Mouse (Mus musculus) midbrain, postnatal 0 days (tissue): ENCODE results near the gene Vezf1. TPM values are rescaled to one million over a fixed set of nuclear protein-coding genes. Genes with fewer than 3 reads are reported as not detected.

Experiments
- ATAC-seq: fragments of 200-750 bp; cut with Nextera tagmentation; 2 replicates; pipeline ENCODE4 v1.8.0; 2017; ENCODE audit warnings: moderate number of reproducible peaks, mild to moderate bottlenecking, moderate TSS enrichment, moderate library complexity; ENCODE audit not compliant: low FRiP score
- DNase-seq: peaks from one replicate; pipeline ENCODE4 v3.0.0-alpha.2; 2015; ENCODE audit warnings: low spot score
- H3K27ac ChIP-seq: fragments of 300-500 bp; sonication (generic); 2 replicates; pipeline ENCODE4 v1.5.1; 2014; ENCODE audit warnings: low read depth, mild to moderate bottlenecking, low read length, mixed read lengths
- H3K27me3 ChIP-seq: fragments of 300-500 bp; sonication (generic); 2 replicates; pipeline ENCODE4 v1.6.1; 2014; ENCODE audit warnings: low read length, control low read depth, mixed read lengths; ENCODE audit not compliant: insufficient read depth
- H3K36me3 ChIP-seq: fragments of 300-500 bp; sonication (generic); 2 replicates; pipeline ENCODE4 v1.6.1; 2014; ENCODE audit warnings: low read length, control low read depth, mixed read lengths; ENCODE audit not compliant: insufficient read depth
- H3K4me1 ChIP-seq: fragments of 300-500 bp; sonication (generic); 2 replicates; pipeline ENCODE4 v1.6.1; 2014; ENCODE audit warnings: mild to moderate bottlenecking, control low read depth, antibody characterized with exemption, low read length, mixed read lengths; ENCODE audit not compliant: insufficient read depth
- H3K4me2 ChIP-seq: fragments of 300-500 bp; sonication (generic); 2 replicates; pipeline ENCODE4 v1.6.1; 2014; ENCODE audit warnings: low read depth, mild to moderate bottlenecking, low read length, mixed read lengths; ENCODE audit not compliant: poor library complexity, severe bottlenecking
- H3K4me3 ChIP-seq: fragments of 300-500 bp; sonication (generic); 2 replicates; pipeline ENCODE4 v1.5.1; 2014; ENCODE audit warnings: low read depth, mild to moderate bottlenecking, low read length, moderate library complexity
- H3K9ac ChIP-seq: fragments of 300-500 bp; sonication (generic); replicated peaks from 2 replicates; pipeline ENCODE4 v1.6.1; 2014; ENCODE audit warnings: mild to moderate bottlenecking, low read length, moderate library complexity, mixed read lengths; ENCODE audit not compliant: poor library complexity, severe bottlenecking
- H3K9me3 ChIP-seq: fragments of 300-500 bp; sonication (generic); 2 replicates; pipeline ENCODE4 v1.6.1; 2016; ENCODE audit warnings: low read length, control low read depth
- CTCF ChIP-seq: IDR thresholded peaks from 2 replicates; pipeline ENCODE4 v1.5.1; 2016; ENCODE audit warnings: antibody characterized with exemption, mild to moderate bottlenecking
- WGBS: fragments of 180-500 bp; shearing (Covaris S2); extraction: QIAGEN DNeasy Blood & Tissue Kit; methylation state at CpG from one replicate; pipeline ENCODE4 v1.1.7; 2014; 5-methylcytosine and 5-hydroxymethylcytosine counted together
- polyA plus RNA-seq: library from polyadenylated mRNA; unstranded; fragments of >200 nt; fragmentation: Nextera tagmentation; extraction: Ambion mirVana; gene quantifications from 2 replicates; pipeline ENCODE4 v1.2.1, GENCODE M21; 2015
- total RNA-seq: library from RNA; depleted of rRNA; stranded (reverse); fragments of >200 nt; gene quantifications from 2 replicates; pipeline ENCODE4 v1.2.3, GENCODE M21; 2014

Vezf1 gene
- total and polyA plus RNA-seq, 2 experiments from 2014 or later, result 30.9 to 31.4 TPM

DNA sequence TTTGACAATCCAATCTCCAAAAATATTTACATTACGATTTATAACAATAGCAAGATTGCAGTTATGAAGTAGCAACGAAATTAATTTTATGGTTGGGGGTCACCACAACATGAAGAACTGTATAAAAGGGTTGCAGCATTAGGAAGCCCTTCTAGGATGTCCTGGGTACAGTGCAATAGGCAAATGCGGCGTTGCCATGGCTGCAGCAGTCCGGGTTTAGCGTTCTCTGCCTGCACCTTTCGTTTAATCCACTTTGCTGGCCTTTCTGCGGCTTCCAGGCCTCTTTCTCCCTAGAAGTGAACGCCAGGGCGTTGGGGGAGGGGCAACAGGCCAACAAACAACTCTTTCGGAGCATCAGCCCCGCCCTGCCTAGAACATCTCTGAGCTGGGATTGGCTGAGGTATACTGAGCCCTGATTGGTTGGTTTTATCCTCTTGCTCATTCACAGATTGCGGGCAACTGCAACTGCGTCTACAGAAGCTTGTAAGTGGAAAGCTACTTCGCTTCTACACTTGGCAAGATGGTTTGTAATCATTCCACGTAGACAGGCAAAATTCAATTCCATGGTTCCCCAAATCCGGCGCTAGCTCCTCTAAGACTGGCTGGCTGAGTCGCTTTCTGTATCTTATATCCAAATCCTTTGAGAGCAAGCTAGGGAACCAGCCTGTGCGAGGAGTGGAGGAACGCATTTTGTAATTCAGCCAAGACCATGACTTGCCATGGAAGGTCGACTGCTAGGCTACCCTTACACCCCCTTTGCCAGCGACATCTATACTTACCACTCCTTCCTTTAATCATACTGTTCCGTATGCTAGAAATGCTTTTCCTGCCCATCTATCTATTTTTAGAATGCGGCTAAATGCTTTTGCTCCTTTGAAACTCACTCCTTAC, 18.9 kb downstream of the Vezf1 start:
- H3K4me1 ChIP-seq, result no peaks in the 10 kb centered on the region
- H3K27ac ChIP-seq, result peak overlapping the region; percentile 75
- peak overlapping the region; percentile 55 for H3K4me2 ChIP-seq
- H3K9me3 ChIP-seq, result no peaks in the 10 kb centered on the region
- H3K4me3 ChIP-seq, result peak overlapping the region; percentile 27
- DNase-seq (peak; percentile 98), ATAC-seq (peak; percentile 98)
- H3K27me3 ChIP-seq, result no peaks in the 10 kb centered on the region
- WGBS, result 4% methylated on average over 25 of the region's 25 CpGs
- peaks cover 18% of the 10 kb centered on the region; the same call in 1 of the 2 replicates for H3K36me3 ChIP-seq
- 0 out of 2 replicates have a peak overlapping the region, but pooled peaks have one; percentile 5 for H3K9ac ChIP-seq
- no peak for TF ChIP-seq CTCF

- Histone ChIP-seq H3K9ac (no peak overlapping the region), H3K9me3 (no peaks in the 10 kb centered on the region), H3K27me3 (no peaks in the 10 kb centered on the region), H3K4me1 (no peaks in the 10 kb centered on the region), H3K27ac (no peak overlapping the region), H3K4me3 (no peak overlapping the region), H3K36me3 (0 out of 2 replicates have a peak, but pooled peaks cover 7% of the 10 kb centered on the region), H3K4me2 (no peak overlapping the region)
- WGBS, result 65% methylated on average over 5 of the region's 5 CpGs
- ATAC-seq (no peak), DNase-seq (no peak)
- TF ChIP-seq CTCF, result no peak
Measured at GRCm38 (mm10) chr11:88089150-88089549, 21.1 kb downstream of the Vezf1 start.

- H3K27ac ChIP-seq, result no peak overlapping the region
- H3K4me1 ChIP-seq, result no peaks in the 10 kb centered on the region
- ATAC-seq (no peak), DNase-seq (no peak)
- WGBS, result 79% methylated on average over 5 of the region's 5 CpGs
- no peak overlapping the region for H3K4me3 ChIP-seq
- H3K36me3 ChIP-seq, result 0 out of 2 replicates have a peak, but pooled peaks cover 2% of the 10 kb centered on the region
- H3K4me2 ChIP-seq, result no peak overlapping the region
- no peak overlapping the region for H3K9ac ChIP-seq
- H3K27me3 ChIP-seq, result no peaks in the 10 kb centered on the region
- no peaks in the 10 kb centered on the region for H3K9me3 ChIP-seq
- no peak for TF ChIP-seq CTCF
Measured at GRCm38 (mm10) chr11:88090293-88090692, 22.2 kb downstream of the Vezf1 start.

DNA sequence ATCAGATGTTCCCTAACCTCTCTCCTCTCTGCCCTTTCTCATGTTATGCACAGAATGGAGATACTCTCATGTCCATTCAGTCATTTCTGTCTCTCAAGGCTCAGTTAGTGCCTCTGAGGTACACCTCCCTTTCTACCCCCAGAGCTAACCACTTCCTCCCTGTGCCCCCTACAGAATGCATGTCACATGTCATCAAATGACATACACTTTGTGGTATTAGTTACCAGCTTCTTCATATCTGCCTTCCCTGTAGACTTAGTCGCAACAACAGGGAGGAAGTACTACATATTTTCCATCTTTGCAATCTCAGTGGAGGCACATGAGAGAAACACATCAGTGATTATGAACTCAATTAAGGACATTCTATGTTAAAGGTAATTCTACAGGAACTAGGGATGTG, 23.9 kb downstream of the Vezf1 start:
- WGBS, result 96% methylated on average over 1 of the region's 1 CpGs
- Histone ChIP-seq H3K27ac (no peak overlapping the region), H3K9ac (no peak overlapping the region), H3K4me2 (no peak overlapping the region), H3K4me3 (no peak overlapping the region), H3K27me3 (no peaks in the 10 kb centered on the region), H3K36me3 (no peaks in the 10 kb centered on the region), H3K4me1 (no peaks in the 10 kb centered on the region), H3K9me3 (no peaks in the 10 kb centered on the region)
- DNase-seq (no peak), ATAC-seq (no peak)
- TF ChIP-seq CTCF, result no peak

GRCm38 (mm10) chr11:88097173-88097572, 29.1 kb downstream of the Vezf1 start:
- H3K27ac ChIP-seq, result peak overlapping the region; percentile 13; the same call in 1 of the 2 replicates
- TF ChIP-seq CTCF, result no peak
- H3K4me1 ChIP-seq, result peaks cover 10% of the 10 kb centered on the region
- WGBS, result 27% methylated on average over 4 of the region's 4 CpGs
- no peaks in the 10 kb centered on the region for H3K27me3 ChIP-seq
- H3K9me3 ChIP-seq, result no peaks in the 10 kb centered on the region
- no peak overlapping the region for H3K4me2 ChIP-seq
- no peak overlapping the region for H3K9ac ChIP-seq
- DNase-seq, result no peak
- H3K36me3 ChIP-seq, result no peaks in the 10 kb centered on the region
- no peak for ATAC-seq
- no peak overlapping the region for H3K4me3 ChIP-seq
